Mouse (Mus musculus) natural killer cell, adult 2 months (primary cell): ENCODE results near the gene Olfr798.

Experiments used
- DNase-seq, 2 experiments: peaks; one replicate each; pipeline ENCODE4 v3.0.0; 2022; ENCODE audit warnings: low spot score in 2 of 2

Olfr798 gene

DNA sequence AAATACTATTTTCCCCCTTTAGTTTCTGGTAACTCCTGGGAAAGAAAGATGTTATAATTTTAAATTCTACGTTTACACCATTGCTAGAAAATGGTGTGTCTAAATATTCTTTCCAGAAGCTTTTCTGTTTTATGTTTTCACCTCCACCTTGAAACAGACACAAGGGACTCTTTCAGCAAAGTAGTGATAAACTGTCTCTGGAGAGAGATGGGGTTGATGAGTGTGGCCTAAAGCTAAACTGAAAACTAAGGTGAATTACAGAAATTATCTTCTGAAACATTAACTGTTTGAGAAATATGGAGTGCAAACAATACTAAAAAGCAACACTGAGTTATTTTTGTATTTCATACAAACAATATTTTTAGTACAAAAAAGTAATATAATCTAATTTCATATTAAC, at the start of gene Olfr798:
Gene Olfr798 (minus strand): TSS at position 101 of the 400 bp plus-strand sequence.
- no peak for DNase-seq

DNA sequence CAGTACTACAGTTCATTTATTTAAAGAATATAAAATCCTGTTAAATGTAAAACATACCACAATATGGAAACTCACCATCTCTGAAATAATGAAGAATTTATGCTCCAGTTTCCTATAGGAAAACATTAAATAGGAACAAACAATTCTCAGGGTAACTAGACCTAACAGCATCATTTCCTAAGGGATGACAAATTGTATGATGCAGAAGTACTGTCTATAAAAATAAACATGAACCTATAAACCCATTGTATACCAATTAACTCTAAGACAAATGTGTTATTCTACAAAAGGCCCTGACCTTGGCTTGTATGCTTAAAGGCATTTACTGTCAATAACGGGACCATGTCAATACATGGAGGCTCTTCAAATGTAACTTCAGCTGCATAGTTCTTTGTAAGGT, 46.0 kb upstream of the Olfr798 start, which contains the start of gene Olfr801:
Gene Olfr801 (minus strand): TSS at position 101 of the 400 bp plus-strand sequence.
- no peak for DNase-seq

DNA sequence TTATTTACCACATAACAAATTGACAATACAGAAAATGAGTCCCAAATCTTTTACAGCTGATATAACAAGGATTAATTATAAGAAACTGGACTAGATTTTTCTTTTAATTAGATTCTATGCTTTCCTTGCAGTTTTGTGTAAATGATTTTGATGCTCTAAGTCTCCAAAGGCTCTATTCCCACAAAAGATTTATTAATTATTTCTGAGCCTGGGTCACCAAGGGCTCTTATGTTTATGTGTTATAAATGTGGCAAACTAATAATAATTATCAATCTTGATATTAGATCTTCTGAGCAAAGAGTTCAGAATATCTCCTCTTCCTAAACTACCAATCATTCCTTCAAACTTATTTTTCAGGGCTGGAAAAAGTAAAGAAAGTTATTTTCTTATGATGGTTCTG, 29.7 kb upstream of the Olfr798 start, which contains the start of gene Olfr800:
Gene Olfr800 (plus strand): TSS at position 301 of the 400 bp plus-strand sequence.
- DNase-seq: no peak

DNA sequence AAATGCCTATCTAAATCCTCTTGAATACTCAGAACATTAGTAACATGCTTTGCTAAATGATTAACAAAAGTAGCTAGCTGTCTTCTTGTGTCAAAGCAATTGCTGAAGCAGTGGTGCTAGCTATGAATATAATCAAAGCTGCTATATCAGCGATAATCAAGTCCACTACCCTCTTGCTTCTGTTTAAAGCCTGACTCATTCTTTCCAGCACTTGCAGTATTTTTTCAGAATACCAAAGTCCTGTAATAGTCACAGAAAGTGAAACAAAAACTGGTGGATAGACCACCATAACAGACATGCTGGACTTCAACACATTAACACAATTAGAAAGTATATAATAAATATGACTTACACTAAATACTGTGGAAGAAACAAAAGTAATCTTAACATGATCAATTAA, 24.0 kb upstream of the Olfr798 start:
- DNase-seq: no peak

DNA sequence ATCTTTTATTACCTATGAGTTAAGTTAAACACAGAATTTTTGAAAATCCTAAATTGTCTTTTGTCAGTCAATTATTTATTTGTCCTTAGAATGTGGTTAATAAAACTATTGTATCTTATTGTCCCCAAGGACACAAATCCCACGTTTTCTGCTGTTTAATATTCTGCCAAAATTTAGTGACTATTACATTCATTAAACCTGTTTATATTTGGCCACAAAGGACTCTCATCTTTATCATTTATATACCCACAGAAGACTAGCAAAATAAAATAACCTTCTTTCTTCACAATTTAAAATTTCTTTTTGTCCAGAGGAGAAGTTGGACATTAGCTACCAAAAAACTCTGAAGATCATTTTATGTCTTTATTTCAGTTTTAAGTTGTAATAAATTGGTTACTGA, 9.4 kb upstream of the Olfr798 start, which contains the start of gene Olfr799:
Gene Olfr799 (plus strand): TSS at position 301 of the 400 bp plus-strand sequence.
- DNase-seq: no peak

DNA sequence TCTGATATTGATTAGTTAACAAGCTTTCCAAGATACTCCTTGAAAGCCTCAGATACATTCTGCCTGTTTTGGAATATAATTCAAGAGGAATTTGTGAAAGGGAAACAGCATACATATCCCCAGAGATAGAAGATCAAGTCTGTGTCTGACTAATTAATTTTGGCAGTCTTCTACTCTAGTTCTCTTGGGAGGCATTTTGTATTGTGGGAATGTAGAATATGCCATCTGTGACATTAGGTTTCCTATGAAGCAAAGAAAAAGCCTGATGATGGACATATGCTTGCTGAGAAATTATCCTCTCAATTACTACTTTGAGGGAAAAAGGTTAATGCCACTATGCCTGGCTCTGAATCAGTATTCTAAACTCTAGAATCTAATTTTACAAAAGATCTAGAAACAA, 4.5 kb downstream of the Olfr798 start:
- DNase-seq: no peak

DNA sequence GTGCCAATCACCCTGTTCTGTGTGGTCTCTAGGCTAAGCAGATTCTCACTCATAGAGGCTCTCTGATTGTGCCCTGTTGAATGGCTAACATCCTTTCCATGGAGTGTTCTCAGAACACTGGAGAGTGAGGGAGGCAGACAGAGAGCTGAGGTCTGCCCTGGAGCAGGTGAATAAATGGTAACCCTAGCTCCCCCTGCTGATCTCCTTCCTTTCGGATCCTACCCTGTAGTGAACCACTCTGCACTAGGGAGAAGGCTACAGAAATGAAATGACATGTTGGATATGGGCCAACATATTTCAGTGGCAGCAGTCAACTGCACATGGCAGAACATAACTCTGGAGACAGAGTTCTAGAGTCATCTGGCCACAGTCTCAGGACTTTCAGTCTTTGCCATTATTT, 6.0 kb downstream of the Olfr798 start:
- DNase-seq: no peak

DNA sequence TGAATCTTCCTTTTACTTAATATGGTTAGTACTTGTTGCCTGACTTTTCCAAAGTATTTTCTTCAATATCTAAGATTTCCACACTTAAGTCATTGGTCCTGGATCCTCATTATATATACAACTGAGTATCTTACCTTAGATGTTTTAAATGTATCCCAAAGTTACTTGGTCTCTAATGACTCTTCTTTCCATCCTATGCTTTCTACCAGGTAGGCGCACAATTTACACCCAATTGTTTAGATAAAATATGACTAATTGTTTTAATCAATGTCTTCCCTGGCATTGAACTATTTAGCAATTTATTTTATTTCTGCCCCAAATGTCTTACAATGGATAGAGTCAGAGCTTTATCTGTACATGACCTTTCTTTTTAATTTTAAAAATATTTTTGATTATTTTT, 15.3 kb downstream of the Olfr798 start, which contains the start of gene Olfr796:
Gene Olfr796 (minus strand): TSS at position 101 of the 400 bp plus-strand sequence.
- DNase-seq: no peak

DNA sequence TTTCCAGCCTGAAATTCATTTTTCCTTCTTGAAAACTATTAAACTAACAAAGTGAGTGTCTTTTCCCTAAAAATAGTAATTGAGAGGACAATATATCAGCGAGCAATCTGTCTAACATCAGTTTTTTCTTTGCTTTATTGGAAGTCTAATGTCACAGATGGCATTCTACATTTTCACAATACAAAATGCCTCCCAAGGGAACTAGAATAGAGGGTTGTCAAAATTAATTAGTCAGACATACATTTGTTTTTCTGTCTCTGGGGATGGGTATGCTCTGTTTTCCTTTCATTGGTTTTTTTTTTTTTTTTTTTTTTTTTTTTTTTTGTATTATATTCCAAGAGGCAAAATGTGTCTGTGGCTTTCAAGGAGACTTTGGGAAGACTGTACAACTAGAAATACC, 50.7 kb downstream of the Olfr798 start:
- DNase-seq: no peak
